Mouse (Mus musculus) lung, adult 18-20 months (tissue): ENCODE data around the gene Sorbs1.
A peak's percentile ranks its signal among the peaks of the same experiment; 100 is the strongest.

Source experiments
- DNase-seq, 2 experiments: peaks; one replicate each; pipeline ENCODE4 v3.0.0; 2022; ENCODE audit warnings: mixed read lengths in 2 of 2

The Sorbs1 gene

DNA sequence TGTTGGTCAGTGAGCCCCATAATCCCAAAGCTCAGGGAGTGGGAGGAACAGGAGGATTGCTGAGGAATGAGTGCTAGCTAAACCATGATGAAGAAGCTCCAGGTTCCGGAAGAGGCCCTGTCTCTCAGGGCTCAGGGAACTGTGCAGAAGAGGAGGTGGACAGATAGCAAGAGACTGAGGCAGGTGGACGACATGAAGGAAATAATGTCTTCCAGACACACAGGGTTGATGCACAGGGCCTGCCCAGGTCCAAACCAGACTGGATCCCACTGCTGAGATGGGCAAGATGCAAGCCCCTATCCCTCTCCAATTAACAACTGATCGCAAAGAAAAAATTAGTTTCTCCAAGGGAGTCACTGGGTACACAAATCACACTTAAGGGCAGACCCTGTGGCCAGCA, 258.8 kb downstream of the Sorbs1 start:
- DNase-seq, result no peak

DNA sequence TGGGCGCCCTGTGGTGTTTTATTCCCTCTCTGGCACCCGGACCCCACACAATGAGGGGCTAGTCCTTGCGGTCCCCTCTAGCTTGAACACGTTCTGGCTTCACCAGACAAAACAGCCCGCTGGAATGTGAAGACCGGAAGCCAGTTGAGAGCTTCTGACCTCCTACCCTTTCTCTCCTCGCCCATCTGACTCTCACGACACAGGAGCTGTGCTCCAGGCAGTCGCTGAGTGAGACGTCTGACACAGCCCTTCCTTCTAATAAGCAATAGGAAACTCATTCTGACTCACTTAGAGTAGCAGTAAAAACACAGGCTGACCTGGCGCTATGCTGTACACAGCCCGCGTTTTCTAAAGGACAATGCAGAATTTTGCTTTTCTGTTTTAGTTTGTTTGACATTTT, 259.8 kb downstream of the Sorbs1 start:
- no peak for DNase-seq

DNA sequence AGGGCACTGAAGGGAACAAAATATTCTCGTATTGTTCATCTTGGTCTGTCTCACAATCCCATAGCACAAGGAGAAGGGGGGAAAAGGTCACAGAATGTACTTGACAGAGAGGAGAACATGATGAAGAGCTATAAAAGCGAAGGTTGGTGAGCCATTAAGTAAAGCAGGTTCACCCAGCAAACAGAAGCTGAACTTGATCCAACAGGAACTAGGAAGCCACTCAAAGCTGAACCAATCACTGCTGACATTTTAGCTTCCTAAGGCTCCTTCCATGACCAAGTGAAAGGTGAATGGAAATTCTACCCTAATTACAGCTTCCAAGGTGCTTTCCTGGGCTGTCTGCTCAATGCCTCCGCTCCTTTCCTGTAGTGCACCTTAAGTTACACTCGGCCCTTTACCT, 262.5 kb downstream of the Sorbs1 start:
- no peak for DNase-seq

DNA sequence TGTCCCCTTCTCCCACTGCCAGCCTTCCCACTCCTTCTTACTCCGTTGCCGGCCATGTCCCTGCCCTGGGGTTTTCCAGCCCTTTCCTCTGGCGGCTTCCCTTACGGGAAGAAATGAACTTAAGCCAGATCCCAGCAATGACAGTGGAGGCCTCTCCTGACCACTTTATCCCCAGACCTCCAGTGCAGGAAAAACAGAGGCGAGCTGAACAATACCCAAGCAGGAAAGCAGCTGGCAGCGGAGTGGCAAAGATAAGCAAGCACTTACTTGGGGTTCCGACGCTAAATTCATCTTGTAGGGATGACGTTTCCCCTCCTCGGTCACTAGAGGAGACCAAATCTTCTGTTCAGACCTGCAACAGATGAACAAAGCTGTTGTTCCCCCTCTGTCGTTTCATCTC, 264.2 kb downstream of the Sorbs1 start:
- DNase-seq, result peak; percentile 56 to 64

DNA sequence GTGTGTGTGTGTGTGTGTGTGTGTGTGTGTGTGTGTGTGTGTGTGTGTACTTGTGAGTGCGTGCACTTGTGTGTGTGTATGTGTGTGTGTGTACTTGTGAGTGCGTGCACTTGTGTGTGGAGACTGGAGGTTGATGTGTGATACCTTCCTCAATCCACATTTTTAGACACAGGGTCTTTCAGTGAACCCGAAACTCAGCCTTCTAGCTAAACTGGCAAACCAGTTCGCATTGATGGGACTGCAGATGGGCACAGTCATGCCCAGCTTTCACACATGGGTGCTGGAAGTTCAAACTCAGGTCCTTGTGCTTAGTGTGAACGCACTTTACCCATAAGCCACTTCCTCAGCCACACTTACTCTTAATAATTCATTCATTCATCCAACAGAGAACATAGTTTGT, 265.1 kb downstream of the Sorbs1 start:
- no peak for DNase-seq

DNA sequence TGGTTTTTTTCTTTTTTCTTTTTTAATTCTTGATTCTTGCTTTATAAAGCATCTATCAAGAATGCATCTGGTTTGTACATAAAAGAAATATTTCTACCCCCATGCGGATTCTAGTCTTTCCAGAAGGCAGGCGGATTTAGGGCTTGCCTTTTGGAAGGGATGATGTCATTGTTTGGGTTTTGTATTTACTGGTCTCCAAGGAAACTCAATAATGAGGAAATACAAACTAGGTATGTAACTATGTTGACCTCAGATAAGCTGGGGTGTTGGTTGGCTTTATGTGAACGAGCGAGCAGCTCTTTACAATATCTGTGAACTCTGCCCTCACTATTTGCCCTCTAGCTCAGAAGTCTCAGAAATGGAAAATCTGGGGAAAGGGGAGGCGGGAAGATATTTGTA, 266.3 kb downstream of the Sorbs1 start:
- DNase-seq, result peak in 1 of 2 experiments; percentile 52

DNA sequence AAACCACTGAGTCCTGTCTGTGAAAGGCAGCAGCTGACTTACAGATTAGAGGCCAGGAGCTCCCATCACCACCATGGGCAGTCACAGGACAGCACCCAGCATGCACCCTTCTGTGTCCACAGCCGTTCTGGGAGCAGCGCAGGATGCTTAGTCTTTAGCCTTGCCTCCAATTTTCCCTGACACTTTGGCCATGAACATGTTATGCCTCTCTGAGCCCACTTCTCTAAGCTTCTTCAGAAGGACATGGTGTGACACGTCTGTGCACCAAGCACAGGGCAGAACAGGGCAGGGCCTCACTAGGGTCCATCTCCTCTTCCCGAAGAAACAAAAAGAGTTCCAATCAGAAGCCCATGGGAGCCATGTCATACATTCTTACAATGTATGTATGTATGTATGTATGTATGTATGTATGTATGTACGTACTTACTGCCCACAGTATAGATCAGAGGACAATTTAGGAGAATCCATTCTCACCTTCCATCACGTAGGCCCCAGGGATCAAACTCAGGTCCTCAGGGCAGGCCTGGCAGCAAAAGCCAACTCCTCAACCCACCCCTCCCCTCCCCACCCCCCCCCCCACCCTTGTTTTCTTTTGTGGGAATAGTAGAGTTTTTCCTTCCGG, 266.8 kb downstream of the Sorbs1 start:
- no peak for DNase-seq
